Mouse (Mus musculus): ENCODE results near the gene Ncbp3.
A peak's percentile ranks its signal among the peaks of the same experiment; 100 is the strongest.

Gene Ncbp3

GRCm38 (mm10) chr11:73031536-73031935 lies 16.0 kb upstream of the Ncbp3 start:
- no peak for DNase-seq

- no peak for DNase-seq
Measured at GRCm38 (mm10) chr11:73036077-73036476, 11.5 kb upstream of the Ncbp3 start.

- no peak for DNase-seq
Measured at GRCm38 (mm10) chr11:73036889-73037288, 10.7 kb upstream of the Ncbp3 start.

GRCm38 (mm10) chr11:73037691-73038090 lies 9.9 kb upstream of the Ncbp3 start:
- DNase-seq: no peak

GRCm38 (mm10) chr11:73039102-73039799 lies 8.3 kb upstream of the Ncbp3 start:
- DNase-seq: peak; percentile 38 to 56

- no peak for DNase-seq
Measured at GRCm38 (mm10) chr11:73044229-73044755, 3.3 kb upstream of the Ncbp3 start.

- no peak for DNase-seq
Measured at GRCm38 (mm10) chr11:73044789-73045188, 2.8 kb upstream of the Ncbp3 start.

GRCm38 (mm10) chr11:73048030-73048876 lies 670 bp downstream of the Ncbp3 start:
- DNase-seq: no peak

- DNase-seq: peak; percentile 80 to 84
Measured at GRCm38 (mm10) chr11:73049335-73049734, 1.8 kb downstream of the Ncbp3 start.

- DNase-seq: no peak
Measured at GRCm38 (mm10) chr11:73052795-73053194, 5.2 kb downstream of the Ncbp3 start.

GRCm38 (mm10) chr11:73057701-73058100 lies 10.1 kb downstream of the Ncbp3 start:
- DNase-seq: no peak

GRCm38 (mm10) chr11:73059630-73060029 lies 12.0 kb downstream of the Ncbp3 start:
- DNase-seq: no peak

- DNase-seq: no peak
Measured at GRCm38 (mm10) chr11:73061413-73061812, 13.8 kb downstream of the Ncbp3 start.

GRCm38 (mm10) chr11:73071839-73072238 lies 24.3 kb downstream of the Ncbp3 start:
- peak; percentile 20 to 25 for DNase-seq

- no peak for DNase-seq
Measured at GRCm38 (mm10) chr11:73076295-73076694, 28.7 kb downstream of the Ncbp3 start.

- no peak for DNase-seq
Measured at GRCm38 (mm10) chr11:73076733-73077132, 29.1 kb downstream of the Ncbp3 start.

- no peak for DNase-seq
Measured at GRCm38 (mm10) chr11:73077211-73077720, 29.7 kb downstream of the Ncbp3 start.

GRCm38 (mm10) chr11:73078615-73079014 lies 31.0 kb downstream of the Ncbp3 start:
- no peak for DNase-seq

- no peak for DNase-seq
Measured at GRCm38 (mm10) chr11:73080306-73080705, 32.7 kb downstream of the Ncbp3 start.

GRCm38 (mm10) chr11:73084303-73084702 lies 36.7 kb downstream of the Ncbp3 start:
- no peak for DNase-seq

- DNase-seq: no peak
Measured at GRCm38 (mm10) chr11:73084804-73085231, 37.2 kb downstream of the Ncbp3 start.

- no peak for DNase-seq
Measured at GRCm38 (mm10) chr11:73085391-73085790, 37.8 kb downstream of the Ncbp3 start.

- DNase-seq: no peak
Measured at GRCm38 (mm10) chr11:73087700-73088480, 40.3 kb downstream of the Ncbp3 start.

Measured in cerebellum, postnatal 36 days (tissue).